Mouse (Mus musculus): Measurements from ENCODE around the gene Foxb1.

Foxb1 gene

DNA sequence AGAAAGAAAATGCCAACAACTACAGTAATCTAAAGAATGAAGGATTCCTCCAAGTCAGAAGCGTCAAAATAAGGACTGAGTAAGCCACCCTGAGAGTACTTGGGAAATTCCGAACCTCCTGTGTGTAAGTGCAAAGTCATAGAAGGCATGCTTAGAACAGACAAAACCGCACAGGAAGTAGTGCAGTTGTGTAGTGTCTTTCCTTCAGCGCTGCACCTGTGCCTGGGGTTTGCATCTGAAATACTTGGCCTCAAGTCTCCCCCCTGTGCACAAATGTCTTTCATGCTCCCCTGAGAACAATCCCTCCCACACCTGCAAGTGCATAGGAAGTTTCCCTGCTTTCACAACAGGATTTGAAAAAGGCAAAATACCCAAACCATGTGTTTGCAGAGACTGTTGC, 3.5 kb downstream of the Foxb1 start:
- no peak for ATAC-seq (ENCODE audit: low TSS enrichment)

DNA sequence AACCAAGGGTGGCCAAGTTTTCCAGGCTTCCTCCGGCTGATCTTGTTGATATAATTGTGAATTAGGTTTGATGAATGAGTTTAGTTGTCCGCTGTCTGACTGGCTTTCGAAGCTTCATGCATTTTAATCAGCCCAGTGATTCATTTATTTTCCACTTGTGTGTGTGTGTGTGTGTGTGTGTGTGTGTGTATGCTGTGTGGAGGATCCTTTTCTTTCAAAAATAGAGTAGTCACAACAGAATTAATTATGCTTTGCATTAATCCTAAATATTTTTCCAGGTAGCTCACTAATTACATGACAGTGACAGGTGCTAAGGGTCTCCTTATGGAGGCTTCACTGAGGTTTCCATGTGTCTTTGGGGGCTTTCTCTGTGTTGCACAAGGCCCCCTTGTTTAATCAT, 4.3 kb downstream of the Foxb1 start:
- ATAC-seq (ENCODE audit: low TSS enrichment): no peak

DNA sequence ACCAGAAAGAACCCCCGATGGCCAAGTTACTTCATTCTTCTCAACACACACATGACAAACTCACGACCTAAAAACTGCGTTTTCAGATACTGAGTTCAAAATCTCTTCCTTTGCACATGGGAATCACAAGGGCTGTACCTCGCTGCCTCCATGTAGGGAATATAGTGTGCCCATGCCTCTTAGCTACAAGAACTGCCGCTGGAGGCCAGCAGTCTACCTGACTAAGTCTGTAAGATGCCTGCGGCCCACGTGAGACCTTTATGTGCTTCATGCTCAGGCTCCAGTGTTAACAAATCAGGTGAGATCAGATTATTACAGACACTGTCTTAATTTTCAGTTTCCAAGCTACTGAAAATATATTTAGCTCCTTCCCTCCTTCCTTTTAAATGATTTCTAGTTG, 4.7 kb downstream of the Foxb1 start:
- ATAC-seq (ENCODE audit: low TSS enrichment): no peak

DNA sequence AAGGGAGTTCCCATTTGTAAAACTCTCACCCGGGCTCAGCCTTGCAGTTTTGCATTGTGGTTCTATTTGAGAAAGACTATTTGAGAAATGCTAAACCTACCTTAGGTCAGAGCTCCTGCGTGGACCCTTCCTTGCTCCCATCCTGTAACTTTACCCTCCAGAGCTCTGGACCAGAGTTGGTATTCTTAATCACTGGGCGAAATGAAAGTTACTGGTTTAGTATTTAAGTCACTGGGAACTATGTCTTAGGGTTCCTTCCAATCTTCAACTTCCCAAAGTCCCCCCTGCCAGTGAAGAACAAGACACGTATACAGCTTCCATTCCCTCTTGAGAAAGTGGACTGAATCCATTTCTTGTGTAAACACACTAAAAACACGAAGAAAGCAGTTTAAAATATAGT, 5.6 kb downstream of the Foxb1 start:
- no peak for ATAC-seq (ENCODE audit: low TSS enrichment)

DNA sequence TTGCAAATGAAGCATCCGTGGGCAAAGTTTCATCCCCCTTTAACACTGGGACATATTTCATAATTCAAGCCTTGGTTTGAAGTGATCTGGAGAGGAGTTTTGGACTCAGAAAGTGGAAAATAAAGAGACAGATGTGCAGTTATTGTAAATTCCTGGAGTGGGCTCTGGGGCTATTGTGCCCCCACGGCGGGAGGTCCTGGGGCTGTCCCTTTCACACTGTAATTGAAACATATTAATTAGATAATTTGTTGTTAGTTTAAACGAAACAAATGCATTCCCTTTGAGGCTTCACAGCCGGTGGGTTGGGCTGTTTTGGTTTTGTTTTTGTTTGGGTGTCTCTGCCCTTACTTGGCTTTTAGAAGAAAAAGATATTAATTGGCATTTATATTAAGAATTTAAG, 6.0 kb downstream of the Foxb1 start:
- no peak for ATAC-seq (ENCODE audit: low TSS enrichment)

DNA sequence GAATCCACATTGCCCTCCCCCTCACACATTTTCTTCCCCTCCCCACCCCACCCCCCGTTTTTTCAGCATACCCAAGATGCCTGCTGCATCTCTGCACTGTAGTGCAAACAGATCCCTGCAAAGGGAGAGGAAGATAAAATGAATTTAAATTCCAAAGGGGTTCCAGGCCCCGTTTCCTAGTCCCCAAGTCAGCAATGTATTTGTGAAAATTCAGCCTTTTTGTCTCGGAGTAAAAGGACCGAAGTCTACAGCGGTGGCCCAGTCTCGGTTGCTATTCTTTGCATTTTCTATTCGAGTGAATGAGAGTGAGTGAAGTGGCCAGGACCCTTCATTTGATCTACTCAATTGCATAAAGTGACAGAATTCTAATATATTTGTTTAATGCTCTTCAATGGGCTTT, 6.4 kb downstream of the Foxb1 start:
- ATAC-seq (ENCODE audit: low TSS enrichment): no peak

DNA sequence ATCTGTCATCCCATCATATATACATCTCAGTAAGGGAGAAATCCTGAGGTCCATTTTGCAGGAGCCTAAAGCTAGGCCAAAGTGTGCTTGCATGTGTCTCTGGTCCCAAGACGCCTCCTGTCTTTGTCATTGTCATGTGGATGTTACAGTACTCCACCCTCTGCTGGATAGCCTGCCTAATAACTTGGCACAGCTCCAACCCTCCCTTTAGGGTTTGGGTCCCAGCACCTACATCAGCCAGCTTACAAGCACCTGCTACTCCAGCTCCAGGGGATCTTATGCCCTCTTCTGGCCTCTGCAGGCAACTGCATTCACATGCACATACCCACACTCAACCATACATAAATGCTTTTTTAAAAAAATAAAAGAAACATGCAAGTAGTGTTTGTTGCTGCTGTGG, 12.8 kb downstream of the Foxb1 start:
- no peak for ATAC-seq (ENCODE audit: low TSS enrichment)

DNA sequence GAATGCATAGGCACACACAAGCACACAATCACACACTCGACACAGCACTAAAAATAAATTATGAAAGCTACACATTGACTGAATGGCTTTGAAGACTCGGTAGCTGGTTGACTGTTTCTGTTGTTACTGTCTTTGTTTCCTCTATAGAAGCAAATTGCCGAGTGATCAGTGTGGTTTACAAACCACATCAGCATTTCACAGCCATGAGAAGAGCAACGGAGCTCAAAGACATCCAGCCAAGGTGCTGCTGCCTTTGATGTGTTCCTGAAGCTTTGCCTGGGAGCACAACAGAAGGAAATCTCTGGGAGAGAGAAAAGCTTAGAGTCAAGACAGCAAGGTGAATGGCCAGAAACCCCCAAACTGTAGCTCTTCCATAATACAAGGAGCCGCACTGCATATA, 32.0 kb downstream of the Foxb1 start:
- no peak for ATAC-seq (ENCODE audit: low TSS enrichment)

DNA sequence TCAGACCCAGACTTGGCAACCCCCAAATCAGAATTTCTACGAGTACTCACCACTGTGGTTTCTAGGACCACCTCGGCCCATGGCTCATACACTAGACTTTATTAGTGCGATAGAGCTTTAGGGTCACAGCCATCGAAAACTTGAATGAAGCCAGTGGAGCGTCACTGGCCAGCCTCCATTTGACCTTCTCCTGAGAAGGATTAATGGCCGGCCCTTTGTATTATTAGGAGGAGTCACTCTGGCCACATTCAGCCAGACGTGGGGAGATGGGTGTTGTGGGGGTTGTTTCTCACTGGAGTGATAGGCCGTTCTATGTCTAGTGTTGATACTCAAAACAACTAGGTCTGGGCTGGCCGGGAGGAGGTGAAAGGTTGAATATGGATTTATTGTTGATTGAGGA, 42.3 kb downstream of the Foxb1 start:
- ATAC-seq (ENCODE audit: low TSS enrichment): no peak

DNA sequence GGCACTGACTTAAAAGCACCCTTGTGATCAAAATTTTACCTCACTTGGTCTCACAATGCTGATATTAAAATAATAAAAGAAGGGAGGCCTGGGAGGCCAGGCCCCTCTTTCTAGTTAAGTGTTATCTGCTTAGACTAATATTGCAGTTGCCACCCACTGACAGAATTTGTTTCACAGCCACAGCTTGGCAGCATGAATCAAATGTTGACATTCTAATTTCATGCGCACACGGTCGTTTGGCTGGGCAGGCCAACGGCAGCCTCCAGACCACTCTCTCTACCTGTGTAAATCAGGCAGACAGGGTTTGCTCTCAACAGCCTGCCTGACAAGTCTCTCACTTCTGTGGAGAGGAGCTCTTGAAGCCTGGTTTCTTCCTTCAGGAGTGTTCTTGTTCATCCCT, 44.4 kb downstream of the Foxb1 start:
- ATAC-seq (ENCODE audit: low TSS enrichment): no peak

DNA sequence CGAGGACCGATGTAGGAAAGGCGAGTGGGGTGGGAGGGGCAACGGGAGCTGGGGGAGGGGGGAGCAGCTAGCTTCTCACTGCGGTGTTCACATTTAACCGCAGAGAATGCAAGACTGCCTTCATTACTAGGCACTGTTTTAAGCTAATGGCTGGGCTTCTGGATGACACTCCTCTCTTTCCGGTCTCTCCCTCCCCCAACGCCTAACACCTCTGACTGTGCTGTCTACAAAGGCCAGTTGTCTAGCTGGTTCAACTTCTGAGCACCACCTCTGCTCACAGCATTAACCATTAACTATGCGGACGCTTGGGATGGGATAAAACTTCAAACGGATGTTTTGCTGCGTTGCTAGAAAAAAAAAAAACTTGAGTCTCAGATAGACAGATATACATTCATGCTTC, 45.3 kb downstream of the Foxb1 start:
- ATAC-seq (ENCODE audit: low TSS enrichment): no peak

DNA sequence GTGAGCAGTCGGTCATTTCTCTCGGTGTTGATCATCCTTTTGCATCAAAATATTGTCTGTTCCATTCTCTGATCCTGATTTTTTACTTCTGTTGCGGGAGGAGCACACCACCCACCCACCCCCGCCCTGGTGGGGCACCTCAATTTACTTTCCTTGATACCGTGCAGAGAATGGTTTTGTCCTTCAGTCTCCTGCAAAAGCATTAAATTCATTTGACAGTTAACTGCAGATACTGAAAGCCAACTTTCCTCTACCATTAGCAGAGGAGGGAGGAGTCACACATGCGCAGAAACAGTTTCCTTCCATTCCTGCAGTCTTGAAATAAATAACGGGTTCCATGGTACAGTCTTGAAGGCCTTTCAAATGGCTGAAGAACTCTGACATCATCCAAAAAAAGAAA, 46.4 kb downstream of the Foxb1 start:
- no peak for ATAC-seq (ENCODE audit: low TSS enrichment)

DNA sequence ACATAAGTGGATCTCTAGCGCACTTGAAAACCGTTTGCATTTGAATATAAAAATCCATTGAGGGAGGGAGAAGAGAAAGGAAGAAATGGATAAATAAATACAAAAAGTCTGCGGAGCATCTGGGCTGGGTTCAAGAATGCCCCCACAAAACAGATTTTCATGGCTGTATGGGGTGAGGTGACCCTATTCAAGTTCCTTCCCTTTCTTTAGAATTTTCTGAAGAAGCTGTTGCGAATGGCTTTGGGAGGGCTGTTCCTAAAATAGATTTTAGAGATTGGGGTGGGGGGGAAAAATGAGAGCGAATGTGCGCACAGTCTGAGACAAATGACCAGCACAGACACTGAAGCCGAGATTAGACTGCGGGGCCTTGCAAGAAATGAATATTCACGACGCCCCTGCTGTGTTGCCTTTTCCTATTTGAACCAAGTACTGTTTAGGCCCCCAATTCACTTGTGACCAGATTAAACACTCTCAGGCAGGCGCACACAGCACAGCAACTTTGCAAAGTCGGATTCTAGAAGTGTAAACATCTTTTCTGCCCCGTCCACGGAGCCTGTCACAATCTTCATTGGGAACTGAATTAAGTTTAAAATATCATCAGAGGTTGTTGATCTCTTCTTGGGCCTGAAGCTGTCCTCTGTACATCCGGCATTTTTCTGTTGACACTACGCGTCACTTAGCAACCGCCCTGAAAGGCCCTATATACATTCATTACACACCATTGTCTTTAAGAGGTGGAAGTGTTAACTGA, 47.0 kb downstream of the Foxb1 start:
- no peak for ATAC-seq (ENCODE audit: low TSS enrichment)

DNA sequence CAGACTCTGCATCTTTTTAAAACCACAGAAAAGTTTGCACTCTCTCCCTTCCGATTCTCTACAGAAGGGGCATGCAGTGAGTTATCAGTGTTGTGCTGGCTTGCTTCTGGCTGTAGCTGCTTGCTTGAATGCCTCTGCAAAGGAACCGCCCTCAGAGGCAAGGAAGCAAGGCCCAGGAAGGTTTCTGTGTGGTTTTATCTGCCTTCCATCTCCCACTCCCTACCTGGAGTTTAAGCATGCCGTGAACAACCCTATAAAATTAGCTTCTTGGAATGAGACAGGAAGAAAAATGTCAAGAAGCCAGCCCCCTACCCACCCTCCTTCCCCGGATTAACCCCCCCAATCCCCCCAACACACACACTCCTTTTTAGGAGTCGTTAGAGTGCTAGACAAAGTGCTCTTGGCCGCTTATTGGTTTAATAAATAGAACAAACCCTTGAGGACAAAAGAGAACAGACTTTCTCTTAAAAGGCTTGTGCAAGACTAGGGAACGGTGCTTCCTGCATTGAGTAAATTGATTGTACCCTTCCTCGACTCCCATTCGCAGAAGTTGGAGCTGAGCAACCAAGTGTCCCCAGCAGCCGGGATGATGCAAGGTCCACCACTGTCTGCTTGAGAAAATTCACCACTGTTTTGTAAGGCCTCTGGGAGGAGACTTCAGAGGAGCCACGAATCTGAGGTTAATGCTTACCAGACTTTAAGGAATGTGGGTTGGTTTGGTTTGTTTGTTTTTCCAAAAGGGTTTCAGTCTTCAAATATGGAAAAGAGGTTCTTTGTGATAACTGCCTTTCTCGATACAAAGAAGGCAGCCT, 47.8 kb downstream of the Foxb1 start:
- ATAC-seq (ENCODE audit: low TSS enrichment): no peak
